Mouse (Mus musculus) liver, embryonic 11.5 days (tissue): Measurements from ENCODE around the gene Cyp11a1. TPM values are rescaled to one million over a fixed set of nuclear protein-coding genes. Genes with fewer than 3 reads are reported as not detected.

Source experiments
- ATAC-seq: fragments of 200-750 bp; cut with Nextera tagmentation; replicated peaks from 2 replicates; pipeline ENCODE4 v1.8.0; 2017; ENCODE audit warnings: moderate number of reproducible peaks, mild to moderate bottlenecking, moderate TSS enrichment, moderate library complexity; ENCODE audit not compliant: low FRiP score
- DNase-seq: peaks from one replicate; pipeline ENCODE4 v3.0.0-alpha.2; 2017; ENCODE audit warnings: low spot score
- H3K27ac ChIP-seq: fragments of 300-500 bp; sonication (generic); 2 replicates; pipeline ENCODE4 v1.5.1; 2014; ENCODE audit warnings: mild to moderate bottlenecking, low read depth, low read length, control low read depth
- H3K27me3 ChIP-seq: fragments of 300-500 bp; sonication (generic); replicated peaks from 2 replicates; pipeline ENCODE4 v1.6.1; 2014; ENCODE audit warnings: low read length, mixed read lengths; ENCODE audit not compliant: control insufficient read depth, insufficient read depth
- H3K36me3 ChIP-seq: fragments of 300-500 bp; sonication (generic); 2 replicates; pipeline ENCODE4 v1.6.1; 2014; ENCODE audit warnings: mild to moderate bottlenecking, low read length, moderate library complexity, mixed read lengths; ENCODE audit not compliant: control insufficient read depth, insufficient read depth
- H3K4me1 ChIP-seq: fragments of 300-500 bp; sonication (generic); replicated peaks from 2 replicates; pipeline ENCODE4 v1.6.1; 2014; ENCODE audit warnings: low read length, mixed read lengths; ENCODE audit not compliant: control insufficient read depth, insufficient read depth
- H3K4me2 ChIP-seq: fragments of 300-500 bp; sonication (generic); 2 replicates; pipeline ENCODE4 v1.6.1; 2014; ENCODE audit warnings: mild to moderate bottlenecking, control low read depth, moderate library complexity
- H3K4me3 ChIP-seq: fragments of 300-500 bp; sonication (generic); 2 replicates; pipeline ENCODE4 v1.5.1; 2014; ENCODE audit warnings: low read depth, low read length, control low read depth
- H3K9ac ChIP-seq: fragments of 300-500 bp; sonication (generic); 2 replicates; pipeline ENCODE4 v1.6.1; 2014; ENCODE audit warnings: low read depth, low read length, control low read depth
- H3K9me3 ChIP-seq: fragments of 300-500 bp; sonication (generic); 2 replicates; pipeline ENCODE4 v1.6.1; 2016; ENCODE audit warnings: low read length, inconsistent platforms, mixed read lengths; ENCODE audit not compliant: control insufficient read depth
- WGBS: fragments of 180-500 bp; shearing (Covaris S2); extraction: QIAGEN DNeasy Blood & Tissue Kit; methylation state at CpG from one replicate; pipeline ENCODE4 v1.1.7; 2014; 5-methylcytosine and 5-hydroxymethylcytosine counted together
- polyA plus RNA-seq: library from polyadenylated mRNA; unstranded; fragments of >200 nt; fragmentation: Nextera tagmentation; extraction: Ambion mirVana; gene quantifications from 2 replicates; pipeline ENCODE4 v1.2.1, GENCODE M21; 2014

Gene Cyp11a1
- polyA plus RNA-seq, 1 experiment from 2014 or later: not detected

DNA sequence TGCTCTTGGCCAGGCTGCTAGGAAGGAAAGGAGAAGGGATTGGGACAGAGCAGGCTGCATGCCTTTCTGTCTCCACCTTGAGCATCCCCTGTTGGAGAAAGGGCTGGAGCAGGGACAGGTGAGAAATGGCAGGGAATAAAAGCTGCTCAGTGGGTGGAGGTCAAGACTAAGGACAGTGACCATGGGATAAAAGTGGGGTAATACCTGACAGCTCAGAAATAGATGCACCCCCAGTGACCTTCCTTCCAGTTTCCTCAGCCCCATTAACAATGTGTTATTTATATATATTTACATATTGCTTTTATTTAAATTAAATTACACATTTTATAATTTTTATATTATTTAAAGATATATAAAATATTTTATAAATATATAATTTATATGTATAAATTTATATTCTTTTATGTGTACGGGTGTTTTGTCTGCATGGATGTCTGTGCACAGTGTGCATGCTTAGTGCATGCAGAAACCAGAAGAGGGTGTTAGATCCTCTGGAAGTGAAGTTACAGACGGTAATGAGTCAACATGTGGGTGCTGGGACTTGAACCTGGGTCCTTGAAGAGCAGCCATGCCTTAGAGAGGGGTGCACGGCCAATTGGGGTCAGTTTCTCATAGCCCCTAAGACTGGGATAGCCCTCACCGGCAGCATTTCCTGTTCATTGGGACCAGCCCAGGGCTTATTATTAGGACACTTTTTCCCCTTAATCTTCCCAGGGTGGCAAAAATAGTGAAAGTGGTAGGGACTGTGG is 42.8 kb upstream of the Cyp11a1 start:
- H3K27me3 ChIP-seq: no peaks in the 10 kb centered on the region; the same call in 1 of the 2 replicates
- DNase-seq (no peak), ATAC-seq (no peak)
- H3K4me1 ChIP-seq: no peaks in the 10 kb centered on the region
- no peak overlapping the region for H3K27ac ChIP-seq
- 81% methylated on average over 4 of the region's 4 CpGs for WGBS
- no peak overlapping the region for H3K4me2 ChIP-seq
- H3K9me3 ChIP-seq: no peaks in the 10 kb centered on the region
- H3K9ac ChIP-seq: no peak overlapping the region
- no peaks in the 10 kb centered on the region for H3K36me3 ChIP-seq
- no peak overlapping the region for H3K4me3 ChIP-seq

DNA sequence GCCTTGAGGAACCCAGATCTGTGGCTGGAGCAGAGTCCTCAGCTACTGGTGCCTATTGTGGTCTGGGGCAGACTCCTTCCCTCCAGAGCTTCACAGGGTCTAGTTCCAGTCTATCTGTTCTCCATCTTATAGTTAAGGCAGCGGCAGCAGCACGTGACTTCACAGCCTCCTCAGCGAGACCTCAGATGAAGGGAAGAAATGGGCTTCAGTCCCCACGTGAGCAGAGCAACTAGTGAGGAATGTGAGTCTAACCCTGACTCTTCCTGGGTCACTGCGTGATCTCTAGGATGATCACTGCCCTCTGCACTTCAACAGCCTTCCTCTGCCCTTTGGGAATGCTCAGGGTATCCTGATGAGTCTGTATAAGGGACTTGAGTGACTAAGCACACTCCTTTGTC is 42.2 kb upstream of the Cyp11a1 start:
- H3K9me3 ChIP-seq: no peaks in the 10 kb centered on the region
- no peak overlapping the region for H3K4me2 ChIP-seq
- no peak overlapping the region for H3K4me3 ChIP-seq
- no peak overlapping the region for H3K27ac ChIP-seq
- ATAC-seq (no peak), DNase-seq (no peak)
- no peaks in the 10 kb centered on the region for H3K36me3 ChIP-seq
- no peaks in the 10 kb centered on the region; the same call in 1 of the 2 replicates for H3K27me3 ChIP-seq
- no peaks in the 10 kb centered on the region for H3K4me1 ChIP-seq
- H3K9ac ChIP-seq: no peak overlapping the region
- WGBS: 78% methylated on average over 5 of the region's 5 CpGs

DNA sequence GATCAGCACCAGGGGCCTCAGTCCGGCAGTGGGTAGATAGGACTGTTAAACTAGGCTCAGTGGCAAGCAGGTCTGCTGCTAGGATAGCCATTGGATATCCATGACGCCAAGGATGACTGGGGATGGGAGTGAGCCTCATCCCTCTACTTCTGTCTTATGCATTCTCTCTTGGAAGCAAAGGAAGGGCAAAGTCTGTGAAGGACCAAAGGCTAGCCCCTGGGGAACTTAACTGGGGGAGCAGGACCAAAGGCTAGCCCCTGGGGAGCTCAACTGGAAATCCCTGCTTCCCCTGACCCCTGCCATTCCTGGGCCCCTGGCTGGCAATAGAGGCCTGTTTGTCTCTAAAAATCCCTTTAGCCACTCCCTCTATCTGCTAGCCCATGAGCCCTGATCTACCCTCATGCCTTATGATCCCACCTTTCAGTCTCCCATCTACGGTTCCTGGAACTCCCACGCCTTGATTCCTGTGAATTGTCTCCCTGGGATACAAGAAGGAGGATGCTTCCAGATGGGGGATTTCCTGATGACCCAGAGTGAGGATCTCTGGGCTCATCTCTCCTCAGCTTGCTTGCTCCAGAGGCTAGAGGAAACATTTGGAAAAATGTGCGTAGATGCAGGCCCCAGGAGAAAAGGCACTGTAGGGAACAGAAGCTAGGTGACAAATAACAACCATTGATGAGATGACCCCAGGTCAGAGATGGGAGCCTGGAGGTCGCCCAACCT is 41.5 kb upstream of the Cyp11a1 start:
- WGBS: 71% methylated on average over 6 of the region's 6 CpGs
- ATAC-seq: no peak

DNA sequence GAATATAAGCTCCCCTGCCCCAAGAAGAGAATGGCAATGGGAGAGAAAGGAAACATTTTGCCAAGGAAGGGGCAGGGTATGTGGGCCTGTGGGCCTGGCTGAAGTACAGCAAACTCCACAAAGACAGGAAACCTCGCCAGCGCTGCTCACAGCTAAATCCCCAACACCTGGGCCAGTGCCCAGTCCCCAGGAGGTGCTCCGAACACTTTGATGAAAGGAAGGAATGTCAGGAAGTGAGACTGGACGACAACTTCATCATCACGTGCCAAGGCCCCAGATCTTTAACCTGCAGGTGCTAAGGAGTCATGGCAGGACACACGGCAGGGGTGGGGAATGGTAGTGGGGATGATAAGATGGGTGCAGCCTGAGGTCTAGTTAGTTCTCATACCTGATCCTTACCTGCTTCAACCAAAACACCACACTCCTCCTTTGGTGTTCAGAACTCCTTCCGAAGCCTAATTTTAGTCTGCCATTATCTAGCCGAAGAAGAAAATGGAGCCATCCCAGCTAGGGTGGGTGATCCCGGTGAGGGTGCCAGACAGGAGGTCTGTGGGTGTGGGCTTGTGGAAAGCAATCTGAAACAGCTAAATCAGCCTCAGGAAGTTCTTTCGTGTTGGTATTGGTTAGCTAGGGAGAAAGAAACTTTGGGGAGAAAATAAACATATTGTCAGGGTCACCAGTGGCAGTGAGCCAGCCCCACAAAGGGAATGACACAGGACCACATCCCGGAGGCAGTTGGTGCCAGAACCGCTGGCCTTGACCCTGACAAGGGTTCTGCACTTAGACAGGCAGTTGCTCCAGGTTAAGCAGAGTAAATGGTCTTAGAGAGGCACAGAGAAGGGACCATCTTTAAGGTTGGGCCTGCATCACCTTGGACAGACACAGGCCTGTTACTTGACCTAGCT is 40.7 kb upstream of the Cyp11a1 start:
- H3K4me3 ChIP-seq: no peak overlapping the region
- no peaks in the 10 kb centered on the region for H3K36me3 ChIP-seq
- H3K27ac ChIP-seq: no peak overlapping the region
- H3K4me2 ChIP-seq: no peak overlapping the region
- H3K9ac ChIP-seq: no peak overlapping the region
- ATAC-seq: no peak
- no peaks in the 10 kb centered on the region; the same call in 1 of the 2 replicates for H3K27me3 ChIP-seq
- H3K9me3 ChIP-seq: no peaks in the 10 kb centered on the region
- no peaks in the 10 kb centered on the region for H3K4me1 ChIP-seq
- 62% methylated on average over 12 of the region's 12 CpGs for WGBS
- no peak for DNase-seq

More for the DNA sequence above, 41.5 kb upstream of the Cyp11a1 start:
- no peak overlapping the region for H3K4me3 ChIP-seq
- no peak overlapping the region for H3K27ac ChIP-seq
- H3K36me3 ChIP-seq: no peaks in the 10 kb centered on the region
- H3K4me2 ChIP-seq: no peak overlapping the region
- H3K9me3 ChIP-seq: no peaks in the 10 kb centered on the region
- no peaks in the 10 kb centered on the region; the same call in 1 of the 2 replicates for H3K27me3 ChIP-seq
- DNase-seq: no peak
- H3K9ac ChIP-seq: no peak overlapping the region
- no peaks in the 10 kb centered on the region for H3K4me1 ChIP-seq

DNA sequence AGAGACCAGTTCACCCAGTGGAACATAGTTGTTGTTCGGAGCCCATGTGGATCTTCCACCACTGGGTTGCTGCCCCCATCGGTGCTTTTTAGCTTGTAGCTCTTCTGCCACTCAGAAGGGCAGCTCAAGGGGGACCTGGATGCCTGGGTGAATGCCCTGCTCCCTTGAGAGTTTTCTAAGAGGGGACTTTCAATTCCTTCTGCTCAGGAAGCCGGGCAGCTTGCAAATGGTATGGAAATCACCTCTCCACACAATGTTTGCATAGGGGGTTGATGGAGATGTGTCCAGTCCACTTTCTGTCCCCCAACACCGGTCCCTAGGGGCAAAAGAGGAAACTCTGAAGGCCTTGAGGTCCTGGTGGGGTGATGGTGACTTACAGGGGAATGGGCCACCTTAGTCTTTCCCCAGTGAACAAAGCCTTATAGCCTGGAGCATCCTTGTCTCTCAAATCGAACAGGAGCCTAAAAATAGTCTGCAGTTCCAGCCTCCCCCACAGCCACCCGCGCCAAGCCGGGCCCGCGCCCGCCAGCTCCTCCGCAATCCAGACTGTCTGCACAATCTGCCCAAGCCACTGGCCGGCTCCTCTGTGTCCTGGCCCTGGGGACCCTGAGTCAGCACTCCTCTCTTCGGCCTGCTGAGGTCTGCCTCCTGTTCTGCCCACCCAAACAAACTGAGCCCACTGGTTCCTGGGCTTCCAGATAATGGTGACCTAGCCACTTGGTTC is 38.8 kb upstream of the Cyp11a1 start:
- DNase-seq (no peak), ATAC-seq (no peak)
- Histone ChIP-seq H3K27me3 (no peaks in the 10 kb centered on the region), H3K4me1 (peaks cover 2% of the 10 kb centered on the region; the same call in 1 of the 2 replicates), H3K36me3 (no peaks in the 10 kb centered on the region), H3K27ac (no peak overlapping the region), H3K9ac (no peak overlapping the region), H3K9me3 (no peaks in the 10 kb centered on the region), H3K4me3 (no peak overlapping the region), H3K4me2 (no peak overlapping the region)
- 70% methylated on average over 14 of the region's 14 CpGs for WGBS

DNA sequence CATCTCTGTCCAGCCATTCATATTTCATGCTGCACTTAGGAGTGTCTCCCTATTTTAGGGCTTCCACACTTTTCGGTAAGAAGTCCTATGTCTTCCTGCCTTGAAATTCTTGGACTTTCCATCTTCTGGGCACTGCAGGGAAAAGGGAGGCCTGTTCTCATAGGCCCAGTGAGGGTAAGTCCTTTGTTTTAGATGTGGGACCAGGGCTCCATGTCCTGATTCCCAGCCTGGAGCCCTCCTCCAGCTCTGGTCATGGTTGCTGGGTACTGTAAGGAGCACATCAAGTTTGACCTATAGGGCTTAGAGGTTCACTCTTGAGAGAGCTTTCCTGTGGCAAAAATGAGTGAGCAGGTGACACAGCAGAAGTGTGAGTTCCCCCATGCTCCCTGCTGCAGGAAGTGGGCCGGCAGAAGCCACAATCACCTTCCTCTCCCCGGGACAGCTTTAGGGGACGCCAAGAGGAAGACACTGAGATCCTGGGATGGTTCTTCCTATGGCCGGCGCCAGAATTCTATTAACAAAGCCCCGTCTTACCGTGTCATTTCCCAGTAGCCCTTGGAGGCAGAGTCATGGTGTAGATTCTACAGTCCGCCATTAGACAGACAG is 37.9 kb upstream of the Cyp11a1 start:
- Histone ChIP-seq H3K9me3 (no peaks in the 10 kb centered on the region), H3K9ac (no peak overlapping the region), H3K27me3 (no peaks in the 10 kb centered on the region), H3K36me3 (no peaks in the 10 kb centered on the region), H3K4me2 (no peak overlapping the region), H3K27ac (no peak overlapping the region), H3K4me1 (peaks cover 7% of the 10 kb centered on the region; the same call in 1 of the 2 replicates), H3K4me3 (no peak overlapping the region)
- ATAC-seq (no peak), DNase-seq (no peak)
- 56% methylated on average over 9 of the region's 9 CpGs for WGBS

DNA sequence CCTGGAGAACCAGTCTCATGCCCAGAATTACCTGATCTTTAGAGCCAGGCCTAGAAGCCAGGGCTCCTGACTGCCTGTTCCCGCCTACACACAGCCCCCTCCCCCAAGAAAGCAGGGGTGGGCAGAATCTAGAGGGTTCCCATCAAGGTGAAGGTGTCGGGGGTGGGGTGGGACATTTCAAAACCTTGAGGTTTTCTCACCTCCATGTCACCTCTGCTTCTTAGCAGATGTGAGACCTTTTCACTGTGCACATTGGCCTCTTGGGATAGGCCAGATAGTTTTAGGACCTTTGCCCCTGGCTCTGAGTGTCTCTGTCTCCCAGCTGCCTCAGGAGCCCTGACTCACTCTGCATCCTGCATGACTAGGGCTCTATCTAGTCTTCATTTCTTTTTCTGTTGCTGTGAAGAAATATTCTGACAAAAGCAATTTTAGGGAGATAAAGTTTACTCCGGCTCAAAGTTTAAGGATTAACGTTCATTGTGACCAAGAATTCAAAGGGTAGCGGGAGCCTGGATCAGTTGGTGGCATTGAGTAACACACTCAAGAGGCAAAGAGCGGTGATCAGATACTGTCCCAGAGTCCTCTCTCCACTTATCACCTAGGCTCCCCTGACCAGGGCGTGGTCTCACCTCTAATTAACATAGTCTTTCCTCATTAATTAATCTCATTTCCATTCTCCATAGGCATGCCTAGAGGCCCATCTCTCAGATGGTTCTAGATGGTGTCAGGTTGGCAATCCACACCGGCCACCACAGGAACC is 37.2 kb upstream of the Cyp11a1 start:
- ATAC-seq (no peak), DNase-seq (no peak)
- no peaks in the 10 kb centered on the region for H3K27me3 ChIP-seq
- 79% methylated on average over 8 of the region's 8 CpGs for WGBS
- H3K4me1 ChIP-seq: peaks cover 7% of the 10 kb centered on the region; the same call in 1 of the 2 replicates
- H3K9ac ChIP-seq: no peak overlapping the region
- no peaks in the 10 kb centered on the region for H3K9me3 ChIP-seq
- no peak overlapping the region for H3K4me3 ChIP-seq
- no peaks in the 10 kb centered on the region for H3K36me3 ChIP-seq
- H3K27ac ChIP-seq: no peak overlapping the region
- no peak overlapping the region for H3K4me2 ChIP-seq
